Mouse (Mus musculus) midbrain, postnatal 0 days (tissue): ENCODE measurements at regions not wholly inside any gene's neighbourhood (a gene's known extent, or its start where the extent isn't known, plus 50 kb on each side); places are given as distances from the start of the nearest gene placed in this dataset.

Experiments
- ATAC-seq: fragments of 200-750 bp; cut with Nextera tagmentation; 2 replicates; pipeline ENCODE4 v1.8.0; 2017; ENCODE audit warnings: moderate number of reproducible peaks, mild to moderate bottlenecking, moderate TSS enrichment, moderate library complexity; ENCODE audit not compliant: low FRiP score
- DNase-seq: peaks from one replicate; pipeline ENCODE4 v3.0.0-alpha.2; 2015; ENCODE audit warnings: low spot score
- H3K27ac ChIP-seq: fragments of 300-500 bp; sonication (generic); 2 replicates; pipeline ENCODE4 v1.5.1; 2014; ENCODE audit warnings: low read depth, mild to moderate bottlenecking, low read length, mixed read lengths
- H3K27me3 ChIP-seq: fragments of 300-500 bp; sonication (generic); 2 replicates; pipeline ENCODE4 v1.6.1; 2014; ENCODE audit warnings: low read length, control low read depth, mixed read lengths; ENCODE audit not compliant: insufficient read depth
- H3K36me3 ChIP-seq: fragments of 300-500 bp; sonication (generic); 2 replicates; pipeline ENCODE4 v1.6.1; 2014; ENCODE audit warnings: low read length, control low read depth, mixed read lengths; ENCODE audit not compliant: insufficient read depth
- H3K4me1 ChIP-seq: fragments of 300-500 bp; sonication (generic); 2 replicates; pipeline ENCODE4 v1.6.1; 2014; ENCODE audit warnings: mild to moderate bottlenecking, control low read depth, antibody characterized with exemption, low read length, mixed read lengths; ENCODE audit not compliant: insufficient read depth
- H3K4me2 ChIP-seq: fragments of 300-500 bp; sonication (generic); 2 replicates; pipeline ENCODE4 v1.6.1; 2014; ENCODE audit warnings: low read depth, mild to moderate bottlenecking, low read length, mixed read lengths; ENCODE audit not compliant: poor library complexity, severe bottlenecking
- H3K4me3 ChIP-seq: fragments of 300-500 bp; sonication (generic); 2 replicates; pipeline ENCODE4 v1.5.1; 2014; ENCODE audit warnings: low read depth, mild to moderate bottlenecking, low read length, moderate library complexity
- H3K9ac ChIP-seq: fragments of 300-500 bp; sonication (generic); replicated peaks from 2 replicates; pipeline ENCODE4 v1.6.1; 2014; ENCODE audit warnings: mild to moderate bottlenecking, low read length, moderate library complexity, mixed read lengths; ENCODE audit not compliant: poor library complexity, severe bottlenecking
- H3K9me3 ChIP-seq: fragments of 300-500 bp; sonication (generic); 2 replicates; pipeline ENCODE4 v1.6.1; 2016; ENCODE audit warnings: low read length, control low read depth
- CTCF ChIP-seq: IDR thresholded peaks from 2 replicates; pipeline ENCODE4 v1.5.1; 2016; ENCODE audit warnings: antibody characterized with exemption, mild to moderate bottlenecking
- whole genome bisulfite sequencing: fragments of 180-500 bp; shearing (Covaris S2); extraction: QIAGEN DNeasy Blood & Tissue Kit; methylation state at CpG from one replicate; pipeline ENCODE4 v1.1.7; 2014; 5-methylcytosine and 5-hydroxymethylcytosine counted together

DNA sequence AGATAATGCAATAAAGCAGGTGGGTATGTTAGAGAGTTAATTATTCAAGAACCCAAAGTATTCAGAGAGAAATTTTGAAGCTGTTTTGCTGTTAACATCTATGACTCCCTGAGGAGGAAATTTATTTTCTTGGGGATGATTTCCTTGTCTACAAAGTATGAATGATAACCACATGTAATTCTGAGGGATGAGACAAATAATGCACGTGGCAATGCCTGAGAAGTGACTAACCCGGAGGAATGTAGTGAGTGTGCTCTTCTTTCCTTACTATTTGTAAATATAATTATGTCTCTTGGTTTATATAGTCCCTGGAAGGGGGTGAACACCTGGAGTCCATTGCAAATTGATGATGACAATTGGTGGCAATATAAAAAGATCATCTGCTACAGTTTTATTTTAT lies 981.1 kb downstream of the Slc22a22 start:
- Histone ChIP-seq H3K9me3 (no peaks in the 10 kb centered on the region), H3K4me3 (no peak overlapping the region), H3K27me3 (no peaks in the 10 kb centered on the region), H3K9ac (no peak overlapping the region), H3K4me1 (no peaks in the 10 kb centered on the region), H3K27ac (no peak overlapping the region), H3K36me3 (no peaks in the 10 kb centered on the region), H3K4me2 (no peak overlapping the region)
- 87% methylated on average over 2 of the region's 2 CpGs for WGBS
- DNase-seq (no peak), ATAC-seq (no peak)
- TF ChIP-seq CTCF: no peak

GRCm38 (mm10) chr15:56485931-56486330 lies 991.5 kb downstream of the Slc22a22 start:
- Histone ChIP-seq H3K27me3 (no peaks in the 10 kb centered on the region), H3K4me3 (no peak overlapping the region), H3K9me3 (no peaks in the 10 kb centered on the region), H3K4me1 (no peaks in the 10 kb centered on the region), H3K36me3 (no peaks in the 10 kb centered on the region), H3K9ac (no peak overlapping the region), H3K4me2 (no peak overlapping the region), H3K27ac (no peak overlapping the region)
- ATAC-seq (no peak), DNase-seq (no peak)
- no peak for TF ChIP-seq CTCF
- WGBS: 79% methylated on average over 3 of the region's 3 CpGs

GRCm38 (mm10) chr15:56484693-56485092 lies 992.7 kb downstream of the Slc22a22 start:
- 91% methylated on average over 3 of the region's 3 CpGs for WGBS
- no peak for ATAC-seq

DNA sequence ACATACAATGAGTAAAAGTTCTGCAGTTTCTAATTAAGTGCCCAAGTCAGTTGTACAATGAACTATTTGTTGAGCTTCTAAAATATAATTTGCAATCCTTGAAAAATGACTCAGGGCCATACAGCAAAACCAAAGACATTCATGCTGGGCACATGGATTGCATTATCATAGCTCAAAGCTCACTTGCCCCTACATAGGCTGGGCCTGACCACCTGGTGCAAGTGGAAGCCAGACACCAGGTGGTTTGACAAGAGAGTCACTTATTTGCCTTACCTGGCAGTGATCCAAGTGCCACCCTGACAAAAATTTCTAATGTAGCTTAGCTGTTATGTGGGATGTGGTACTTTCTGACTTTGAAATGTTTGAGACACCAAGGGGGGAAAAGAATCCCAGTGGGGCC lies 997.7 kb downstream of the Slc22a22 start:
- DNase-seq: no peak
- H3K9ac ChIP-seq: no peak overlapping the region

More at GRCm38 (mm10) chr15:56484693-56485092, 992.7 kb downstream of the Slc22a22 start:
- H3K4me1 ChIP-seq: no peaks in the 10 kb centered on the region
- no peak for TF ChIP-seq CTCF
- H3K27me3 ChIP-seq: no peaks in the 10 kb centered on the region
- no peaks in the 10 kb centered on the region for H3K9me3 ChIP-seq
- no peaks in the 10 kb centered on the region for H3K36me3 ChIP-seq
- no peak overlapping the region for H3K27ac ChIP-seq
- H3K9ac ChIP-seq: no peak overlapping the region
- no peak overlapping the region for H3K4me2 ChIP-seq
- DNase-seq: no peak
- H3K4me3 ChIP-seq: no peak overlapping the region

DNA sequence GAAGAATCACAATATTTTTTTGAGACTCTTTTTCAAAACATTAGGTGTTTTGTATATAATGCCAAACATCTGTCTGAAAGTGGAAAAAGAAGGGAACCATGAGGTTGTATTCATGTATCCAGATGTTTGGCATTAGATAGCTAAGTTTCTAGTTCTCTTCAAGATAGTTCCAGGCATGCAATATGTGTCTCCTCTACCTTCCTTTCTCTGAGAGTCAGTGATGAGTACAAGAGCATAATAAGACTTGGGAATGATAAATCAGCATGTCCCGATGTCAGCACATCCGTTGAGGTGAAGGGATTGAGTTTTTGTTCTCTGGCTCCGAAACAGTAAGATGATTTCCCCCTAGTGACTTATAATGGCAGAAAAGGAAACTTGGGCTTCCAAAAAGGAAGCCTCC lies 998.4 kb downstream of the Slc22a22 start:
- H3K27me3 ChIP-seq: no peaks in the 10 kb centered on the region
- H3K9ac ChIP-seq: no peak overlapping the region
- no peaks in the 10 kb centered on the region for H3K9me3 ChIP-seq
- TF ChIP-seq CTCF: no peak
- no peaks in the 10 kb centered on the region for H3K36me3 ChIP-seq
- WGBS: 82% methylated on average over 3 of the region's 3 CpGs
- ATAC-seq (no peak), DNase-seq (no peak)
- H3K4me2 ChIP-seq: no peak overlapping the region
- H3K27ac ChIP-seq: no peak overlapping the region
- no peak overlapping the region for H3K4me3 ChIP-seq
- no peaks in the 10 kb centered on the region for H3K4me1 ChIP-seq

More for the DNA sequence above, 997.7 kb downstream of the Slc22a22 start:
- TF ChIP-seq CTCF: no peak
- H3K27ac ChIP-seq: no peak overlapping the region
- H3K4me3 ChIP-seq: no peak overlapping the region
- ATAC-seq: no peak
- no peaks in the 10 kb centered on the region for H3K4me1 ChIP-seq
- no peaks in the 10 kb centered on the region for H3K27me3 ChIP-seq
- no peaks in the 10 kb centered on the region for H3K36me3 ChIP-seq
- no peaks in the 10 kb centered on the region for H3K9me3 ChIP-seq
- H3K4me2 ChIP-seq: no peak overlapping the region

GRCm38 (mm10) chr15:56473679-56474078 lies 1003.7 kb downstream of the Slc22a22 start:
- no peaks in the 10 kb centered on the region for H3K4me1 ChIP-seq
- no peak for DNase-seq
- no peak overlapping the region for H3K27ac ChIP-seq
- no peak for TF ChIP-seq CTCF
- H3K36me3 ChIP-seq: no peaks in the 10 kb centered on the region
- no peak for ATAC-seq
- WGBS: 96% methylated on average over 1 of the region's 1 CpGs
- no peaks in the 10 kb centered on the region for H3K9me3 ChIP-seq
- no peak overlapping the region for H3K9ac ChIP-seq
- H3K4me2 ChIP-seq: no peak overlapping the region
- H3K27me3 ChIP-seq: no peaks in the 10 kb centered on the region
- H3K4me3 ChIP-seq: no peak overlapping the region

- Histone ChIP-seq H3K27ac (no peak overlapping the region), H3K9ac (no peak overlapping the region), H3K4me2 (no peak overlapping the region), H3K9me3 (no peaks in the 10 kb centered on the region), H3K4me1 (no peaks in the 10 kb centered on the region), H3K27me3 (no peaks in the 10 kb centered on the region), H3K36me3 (no peaks in the 10 kb centered on the region), H3K4me3 (no peak overlapping the region)
- 83% methylated on average over 4 of the region's 4 CpGs for WGBS
- DNase-seq (peak; percentile 3), ATAC-seq (no peak)
- no peak for TF ChIP-seq CTCF
These were observed 1025.5 kb downstream of the Slc22a22 start for GRCm38 (mm10) chr15:56451881-56452280.
